ENCODE assay signal across 20 mouse cellular contexts in genomic region chr4:44880065-44880623, GRCm38 (mm10).
DNase-seq lines count a peak whose midpoint lies in the region; ATAC-seq and TF ChIP-seq lines count a peak whose summit lies in the region.
"Had no signal": no experiment of that assay in that cellular context is flagged by ENCODE, and none has a peak within 500 bp of the region (broad histone marks: within the 10 kb centered on the region; RNA-seq: fewer than 3 reads in every experiment).

No protein-coding gene starts in this region.

- no peak overlapping the region for H3K4me2 ChIP-seq in forebrain, embryonic 14.5 days (ENCODE audit: low read length)
- H3K4me2 ChIP-seq in forebrain, embryonic 11.5 days (ENCODE audit: low read depth, low read length, severe bottlenecking), result no peak overlapping the region
- peak overlapping the region; percentile 93 for H3K4me2 ChIP-seq in CH12.LX (ENCODE audit: insufficient read depth, low read depth, poor library complexity, severe bottlenecking)
- H3K4me2 ChIP-seq in midbrain, embryonic 12.5 days (replicated peaks), result no peak overlapping the region
- H3K4me2 ChIP-seq: heart, embryonic 15.5 days; limb, embryonic 12.5 days had no signal

- H3K9ac ChIP-seq in forebrain, embryonic 14.5 days (ENCODE audit: low read length), result no peak overlapping the region
- H3K9ac ChIP-seq in forebrain, embryonic 11.5 days (ENCODE audit: low read length), result no peak overlapping the region
- peak overlapping the region; percentile 66 for H3K9ac ChIP-seq in CH12.LX (ENCODE audit: insufficient read depth, low read depth)
- no peak overlapping the region for H3K9ac ChIP-seq in midbrain, embryonic 12.5 days (replicated peaks)
- H3K9ac ChIP-seq: heart, embryonic 15.5 days; limb, embryonic 12.5 days; liver, embryonic 14.5 days had no signal

- in situ Hi-C loops in CH12.LX (cut with MboI; ENCODE audit: low pct_ligation_motif_present, low pct_unique_long_range_greater_than_20kb, low sequenced_read_pairs), result no loop called here

- no peak for ATAC-seq in forebrain, embryonic 14.5 days
- ATAC-seq in forebrain, embryonic 11.5 days (replicated peaks; ENCODE audit: low FRiP score), result no peak
- peak; percentile 60 for ATAC-seq in midbrain, embryonic 12.5 days (ENCODE audit: low FRiP score, low read depth)
- ATAC-seq: lung, postnatal 0 days had no signal

- WGBS in forebrain, embryonic 14.5 days, result 7% methylated on average over 7 of the region's 7 CpGs
- 10% methylated on average over 7 of the region's 7 CpGs for WGBS in forebrain, embryonic 11.5 days
- 16% methylated on average over 7 of the region's 7 CpGs for WGBS in embryonic facial prominence, embryonic 10.5 days
- 4% methylated on average over 7 of the region's 7 CpGs for WGBS in midbrain, embryonic 12.5 days

- peaks cover 6% of the 10 kb centered on the region; the same call in 1 of the 2 replicates for H3K79me2 ChIP-seq in CH12.LX (replicated peaks; ENCODE audit: control insufficient read depth, extremely low read depth, insufficient read depth, poor library complexity, severe bottlenecking)

- DNase-seq in forebrain, embryonic 14.5 days (ENCODE audit: low spot score), result peak; percentile 33
- no peak for DNase-seq in forebrain, embryonic 11.5 days (ENCODE audit: low spot score)
- peak; percentile 26 for DNase-seq in CH12.LX (ENCODE audit: extremely low read depth)
- DNase-seq in embryonic facial prominence, embryonic 10.5 days (ENCODE audit: low spot score), result peak; percentile 8
- DNase-seq in left cerebral cortex, postnatal 36 days (ENCODE audit: low spot score in 2 of 2), result no peak
- no peak for DNase-seq in testis, postnatal 10 days (ENCODE audit: low spot score)
- DNase-seq in right cerebral cortex, adult 18-20 months, result no peak
- DNase-seq: adrenal gland, postnatal 10 days; cerebellum, adult 11-12 months; cerebellum, postnatal 36 days; heart, adult 18-20 months; kidney, adult 11 months; kidney, postnatal 14 days; spleen, adult 18-20 months had no signal

- H3K9me3 ChIP-seq in forebrain, embryonic 14.5 days (replicated peaks; ENCODE audit: control insufficient read depth, low read length), result no peaks in the 10 kb centered on the region
- H3K9me3 ChIP-seq in forebrain, embryonic 11.5 days (ENCODE audit: control insufficient read depth, low read length), result no peaks in the 10 kb centered on the region
- H3K9me3 ChIP-seq in CH12.LX (replicated peaks; ENCODE audit: low read length), result no peaks in the 10 kb centered on the region
- H3K9me3 ChIP-seq in embryonic facial prominence, embryonic 10.5 days, result no peaks in the 10 kb centered on the region
- H3K9me3 ChIP-seq in midbrain, embryonic 12.5 days, result no peaks in the 10 kb centered on the region
- H3K9me3 ChIP-seq: heart, embryonic 15.5 days; limb, embryonic 12.5 days had no signal

- dilution Hi-C loops in CH12.LX (cut with MboI; ENCODE audit: extremely low pct_ligation_motif_present, extremely low pct_unique_long_range_greater_than_20kb, low sequenced_read_pairs), result no loop called here

- H3K27me3 ChIP-seq in forebrain, embryonic 14.5 days (replicated peaks; ENCODE audit: control insufficient read depth, insufficient read depth, low read length), result no peaks in the 10 kb centered on the region
- no peaks in the 10 kb centered on the region for H3K27me3 ChIP-seq in forebrain, embryonic 11.5 days (ENCODE audit: control insufficient read depth, insufficient read depth, low read length)
- no peaks in the 10 kb centered on the region for H3K27me3 ChIP-seq in CH12.LX (replicated peaks)
- H3K27me3 ChIP-seq in embryonic facial prominence, embryonic 10.5 days (replicated peaks; ENCODE audit: low read depth, poor library complexity, severe bottlenecking), result no peaks in the 10 kb centered on the region
- H3K27me3 ChIP-seq in midbrain, embryonic 12.5 days, result peaks cover 14% of the 10 kb centered on the region
- H3K27me3 ChIP-seq: heart, embryonic 15.5 days; limb, embryonic 12.5 days had no signal

- no peak overlapping the region for H3K4me3 ChIP-seq in forebrain, embryonic 14.5 days (ENCODE audit: low read depth, low read length)
- no peak overlapping the region for H3K4me3 ChIP-seq in forebrain, embryonic 11.5 days (ENCODE audit: low read depth, low read length)
- peak overlapping the region in 1 of 3 experiments; percentile 7 for H3K4me3 ChIP-seq in CH12.LX (replicated peaks in 1 of 3; ENCODE audit: low read depth in 2 of 3, low read length in 2 of 3, poor library complexity in 1 of 3)
- H3K4me3 ChIP-seq in embryonic facial prominence, embryonic 10.5 days, result no peak overlapping the region
- H3K4me3 ChIP-seq in midbrain, embryonic 12.5 days, result no peak overlapping the region
- H3K4me3 ChIP-seq: heart, embryonic 15.5 days; left cerebral cortex, adult 2 months; limb, embryonic 12.5 days had no signal

- no peak for TF ChIP-seq CTCF in CH12.LX (conservative IDR thresholded peaks at IDR 0.05 in 1 of 2, IDR thresholded peaks at IDR 0.05 in 1 of 2; ENCODE audit: low read depth in 2 of 2, low read length in 2 of 2)

- H3K4me1 ChIP-seq in forebrain, embryonic 14.5 days (ENCODE audit: control insufficient read depth, insufficient read depth, low read length), result peaks cover 6% of the 10 kb centered on the region; the same call in 1 of the 2 replicates
- no peaks in the 10 kb centered on the region for H3K4me1 ChIP-seq in forebrain, embryonic 11.5 days (replicated peaks; ENCODE audit: control insufficient read depth, insufficient read depth, low read length)
- peaks cover 0 to 49% of the 10 kb centered on the region in 2 experiments; a peak in 2 of 4 replicates for H3K4me1 ChIP-seq in CH12.LX (ENCODE audit: control insufficient read depth in 1 of 2, insufficient read depth in 2 of 2)
- H3K4me1 ChIP-seq in embryonic facial prominence, embryonic 10.5 days, result peaks cover 7% of the 10 kb centered on the region
- peaks cover 6% of the 10 kb centered on the region for H3K4me1 ChIP-seq in midbrain, embryonic 12.5 days
- H3K4me1 ChIP-seq: limb, embryonic 12.5 days had no signal

- no peak for TF ChIP-seq EP300 in CH12.LX (IDR thresholded peaks at IDR 0.05; ENCODE audit: low read length)

- intact Hi-C loops in left cerebral cortex, postnatal 36 days (cut with DNase I), result no loop called here

- no peak overlapping the region for H3K27ac ChIP-seq in forebrain, embryonic 14.5 days (ENCODE audit: low read depth, low read length)
- H3K27ac ChIP-seq in forebrain, embryonic 11.5 days (ENCODE audit: low read depth, low read length), result no peak overlapping the region
- peak overlapping the region; percentile 31; the same call in 1 of the 2 replicates for H3K27ac ChIP-seq in CH12.LX (ENCODE audit: insufficient read depth, low read depth)
- no peak overlapping the region for H3K27ac ChIP-seq in embryonic facial prominence, embryonic 10.5 days (replicated peaks)
- peak overlapping the region; percentile 16; the same call in 1 of the 2 replicates for H3K27ac ChIP-seq in midbrain, embryonic 12.5 days (replicated peaks)
- H3K27ac ChIP-seq: heart, embryonic 15.5 days; left cerebral cortex, adult 2 months; limb, embryonic 12.5 days; liver, embryonic 14.5 days had no signal

- H3K36me3 ChIP-seq in forebrain, embryonic 14.5 days (ENCODE audit: control insufficient read depth, insufficient read depth, low read length), result no peaks in the 10 kb centered on the region
- no peaks in the 10 kb centered on the region for H3K36me3 ChIP-seq in forebrain, embryonic 11.5 days (ENCODE audit: control insufficient read depth, insufficient read depth, low read length)
- peaks cover 0 to 5% of the 10 kb centered on the region in 2 experiments for H3K36me3 ChIP-seq in CH12.LX (replicated peaks in 1 of 2; ENCODE audit: control insufficient read depth in 1 of 2, insufficient read depth in 1 of 2, low read length in 1 of 2)
- no peaks in the 10 kb centered on the region for H3K36me3 ChIP-seq in embryonic facial prominence, embryonic 10.5 days (replicated peaks)
- no peaks in the 10 kb centered on the region for H3K36me3 ChIP-seq in midbrain, embryonic 12.5 days
- H3K36me3 ChIP-seq: heart, embryonic 15.5 days; limb, embryonic 12.5 days had no signal

- TF ChIP-seq RAD21 in CH12.LX (IDR thresholded peaks at IDR 0.05; ENCODE audit: low read depth, low read length), result no peak

- TF ChIP-seq POLR2A in CH12.LX (IDR thresholded peaks at IDR 0.05; ENCODE audit: low read depth, low read length), result no peak

TF ChIP-seq in CH12.LX, 34 proteins besides CTCF, POLR2A, EP300 and RAD21:
- no peak for TF ChIP-seq USF1 (IDR thresholded peaks at IDR 0.05; ENCODE audit: low read depth, low read length)
- no peak; the same call in 1 of the 2 replicates for TF ChIP-seq ZNF384 (IDR thresholded peaks at IDR 0.05; ENCODE audit: low read depth, low read length)
- TF ChIP-seq ZMIZ1 (IDR thresholded peaks at IDR 0.05; ENCODE audit: low read depth, low read length), result no peak
- TF ChIP-seq SIN3A (IDR thresholded peaks at IDR 0.05; ENCODE audit: low read length), result no peak
- TF ChIP-seq NRF1 (IDR thresholded peaks at IDR 0.05; ENCODE audit: low read depth, low read length), result no peak
- no peak for TF ChIP-seq GABPA (IDR thresholded peaks at IDR 0.05; ENCODE audit: insufficient replicate concordance, low read depth, low read length)
- TF ChIP-seq ELF1 (IDR thresholded peaks at IDR 0.05; ENCODE audit: low read depth, low read length), result no peak
- no peak for TF ChIP-seq HCFC1 (IDR thresholded peaks at IDR 0.05; ENCODE audit: low read depth, low read length)
- TF ChIP-seq CHD1 (IDR thresholded peaks at IDR 0.05; ENCODE audit: low read depth, low read length), result no peak
- TF ChIP-seq PAX5 (IDR thresholded peaks at IDR 0.05; ENCODE audit: low read length), result no peak
- no peak for TF ChIP-seq NELFE (IDR thresholded peaks at IDR 0.05; ENCODE audit: low read depth, low read length)
- TF ChIP-seq SMC3 (IDR thresholded peaks at IDR 0.05; ENCODE audit: low read depth, low read length), result no peak
- TF ChIP-seq MAX (IDR thresholded peaks at IDR 0.05; ENCODE audit: low read length), result no peak
- TF ChIP-seq MEF2A (IDR thresholded peaks at IDR 0.05; ENCODE audit: borderline replicate concordance, low read depth, low read length), result no peak
- TF ChIP-seq MXI1 (IDR thresholded peaks at IDR 0.05; ENCODE audit: low read depth, low read length), result no peak
- TF ChIP-seq UBTF (IDR thresholded peaks at IDR 0.05; ENCODE audit: low read depth, low read length), result no peak
- no peak for TF ChIP-seq E2F4 (IDR thresholded peaks at IDR 0.05; ENCODE audit: insufficient replicate concordance, low read depth, low read length)
- no peak for TF ChIP-seq IRF4 (IDR thresholded peaks at IDR 0.05; ENCODE audit: low read depth, low read length)
- TF ChIP-seq TCF12 (IDR thresholded peaks at IDR 0.05; ENCODE audit: low read depth, low read length), result no peak
- TF ChIP-seq RCOR1 (conservative IDR thresholded peaks at IDR 0.05; ENCODE audit: low read depth, low read length), result no peak

Comparison
In these comparisons a context has a peak if more than half of its experiments do, and no peak if none do; other contexts are left out.
1. DNase-seq: peak in forebrain, embryonic 14.5 days (single experiment), CH12.LX (single experiment) and embryonic facial prominence, embryonic 10.5 days (single experiment); none in forebrain, embryonic 11.5 days (single experiment), left cerebral cortex, postnatal 36 days (0 of 2), testis, postnatal 10 days (single experiment) and right cerebral cortex, adult 18-20 months (single experiment).
2. H3K27ac ChIP-seq: peak in CH12.LX (single experiment) and midbrain, embryonic 12.5 days (single experiment); none in forebrain, embryonic 14.5 days (single experiment), forebrain, embryonic 11.5 days (single experiment) and embryonic facial prominence, embryonic 10.5 days (single experiment).